Mouse (Mus musculus): Measurements from ENCODE around the gene Tenm3.

The Tenm3 gene

DNA sequence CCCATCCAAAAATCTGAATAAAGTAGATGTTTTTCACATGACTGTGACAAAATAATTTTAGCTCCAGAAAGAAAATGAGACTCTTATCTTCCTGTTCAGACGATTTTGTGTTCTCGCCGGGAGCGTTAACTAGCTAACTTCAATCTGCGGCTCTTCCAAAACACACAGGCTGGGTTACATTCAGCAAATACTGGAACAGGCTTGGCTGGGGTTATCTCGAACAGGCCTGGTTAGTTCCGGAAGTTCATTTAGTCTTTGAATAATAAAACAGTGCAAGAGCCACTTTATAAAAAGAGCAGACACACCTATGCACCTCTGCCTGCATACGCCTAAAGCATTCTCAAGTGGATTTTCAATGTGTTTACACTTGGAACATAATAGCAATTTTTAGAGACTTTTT is 40.7 kb downstream of the Tenm3 start:
- DNase-seq = no peak

- no peak for DNase-seq
Observed at GRCm38 (mm10) chr8:48802231-48802630, 41.5 kb downstream of the Tenm3 start.

DNA sequence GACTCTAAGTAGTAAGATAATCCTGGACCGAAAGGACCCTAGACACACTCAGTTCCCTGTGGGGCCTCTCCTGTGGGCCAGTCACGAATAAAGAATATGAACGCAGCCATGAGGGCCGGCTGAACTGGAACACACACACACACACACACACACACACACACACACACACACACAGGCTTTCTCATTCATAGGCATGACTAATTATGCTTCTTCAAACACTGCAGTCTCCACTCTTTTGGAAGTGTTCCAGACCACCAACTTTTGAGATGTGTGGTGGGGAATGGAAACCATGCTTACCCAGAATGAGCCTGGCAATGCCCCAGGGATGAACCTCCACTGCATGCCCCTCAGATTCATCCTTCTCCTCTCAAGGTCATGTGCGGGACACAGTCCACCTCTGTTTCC is 45.8 kb downstream of the Tenm3 start:
- DNase-seq = no peak

DNA sequence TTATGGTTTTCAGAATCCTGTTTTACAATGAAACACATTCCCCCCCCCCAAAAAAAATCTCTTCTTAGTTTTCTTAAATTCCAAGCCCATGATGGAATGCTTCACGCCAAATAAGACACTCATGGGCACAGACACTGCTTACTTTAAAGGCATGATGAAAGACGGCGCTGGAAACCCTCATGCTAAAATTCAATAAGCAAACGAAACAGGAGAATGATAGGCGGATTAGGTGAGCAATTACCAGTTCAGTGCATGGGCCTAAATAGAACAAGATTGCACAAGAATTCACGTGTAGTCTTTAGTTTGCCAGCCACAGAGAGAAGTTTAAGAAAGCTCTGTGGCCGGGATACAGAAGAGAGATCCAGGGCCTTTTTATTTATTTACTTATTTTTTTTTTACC is 49.5 kb downstream of the Tenm3 start:
- no peak for DNase-seq

- no peak for DNase-seq
Observed at GRCm38 (mm10) chr8:48793729-48794128, 50.0 kb downstream of the Tenm3 start.

- no peak for DNase-seq
Observed at GRCm38 (mm10) chr8:48792587-48793326, 51.0 kb downstream of the Tenm3 start.

- DNase-seq = no peak
Observed at GRCm38 (mm10) chr8:48783308-48783707, 60.4 kb downstream of the Tenm3 start.

- no peak for DNase-seq
Observed at GRCm38 (mm10) chr8:48780628-48781027, 63.1 kb downstream of the Tenm3 start.

- no peak for DNase-seq
Observed at GRCm38 (mm10) chr8:48779194-48779593, 64.6 kb downstream of the Tenm3 start.

DNA sequence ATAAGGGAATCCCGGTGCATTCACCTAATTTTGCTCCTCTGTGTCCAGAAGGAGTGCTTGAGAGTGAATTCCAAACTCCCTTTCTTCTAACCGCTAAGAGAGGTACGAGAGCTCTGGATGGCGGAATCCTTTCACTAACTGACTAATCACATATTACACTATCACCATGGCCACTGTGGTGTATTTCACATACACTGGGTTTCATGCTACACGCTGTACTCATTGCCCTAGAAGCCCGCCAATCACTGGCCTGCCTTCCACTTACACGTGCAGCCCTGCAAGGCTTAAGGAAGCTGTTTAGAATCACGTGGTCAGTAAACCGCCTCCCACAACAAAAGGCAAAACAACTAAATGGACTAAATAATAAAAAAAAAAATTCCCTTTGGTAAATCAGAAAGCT is 67.7 kb downstream of the Tenm3 start:
- no peak for DNase-seq

DNA sequence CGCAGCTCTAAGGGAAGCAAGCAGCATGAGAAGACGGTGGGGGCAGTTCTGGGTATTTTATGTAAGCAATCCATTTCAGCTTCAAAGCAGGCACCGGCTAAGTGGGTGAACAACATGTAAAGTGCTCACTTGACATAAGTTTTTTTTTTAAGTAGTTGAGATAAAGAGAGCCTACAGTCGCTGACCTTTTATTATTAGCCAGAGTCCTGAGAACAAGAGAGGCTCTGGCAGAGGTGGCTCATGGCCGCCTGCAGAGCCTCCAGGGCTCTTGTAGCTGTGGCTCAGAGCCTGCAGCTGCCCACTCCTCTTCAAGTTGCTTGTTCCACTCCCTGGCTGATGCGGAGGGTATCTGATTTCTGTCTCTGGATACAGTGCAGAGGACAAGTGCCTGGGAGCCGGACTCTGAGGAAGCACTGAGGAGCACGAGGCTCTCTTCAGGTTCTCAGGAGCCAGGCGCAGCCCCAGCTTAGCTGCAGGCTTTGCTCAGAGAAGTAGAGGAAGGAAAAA is 68.2 kb downstream of the Tenm3 start:
- DNase-seq = no peak

- no peak for DNase-seq
Observed at GRCm38 (mm10) chr8:48774837-48775236, 68.9 kb downstream of the Tenm3 start.

DNA sequence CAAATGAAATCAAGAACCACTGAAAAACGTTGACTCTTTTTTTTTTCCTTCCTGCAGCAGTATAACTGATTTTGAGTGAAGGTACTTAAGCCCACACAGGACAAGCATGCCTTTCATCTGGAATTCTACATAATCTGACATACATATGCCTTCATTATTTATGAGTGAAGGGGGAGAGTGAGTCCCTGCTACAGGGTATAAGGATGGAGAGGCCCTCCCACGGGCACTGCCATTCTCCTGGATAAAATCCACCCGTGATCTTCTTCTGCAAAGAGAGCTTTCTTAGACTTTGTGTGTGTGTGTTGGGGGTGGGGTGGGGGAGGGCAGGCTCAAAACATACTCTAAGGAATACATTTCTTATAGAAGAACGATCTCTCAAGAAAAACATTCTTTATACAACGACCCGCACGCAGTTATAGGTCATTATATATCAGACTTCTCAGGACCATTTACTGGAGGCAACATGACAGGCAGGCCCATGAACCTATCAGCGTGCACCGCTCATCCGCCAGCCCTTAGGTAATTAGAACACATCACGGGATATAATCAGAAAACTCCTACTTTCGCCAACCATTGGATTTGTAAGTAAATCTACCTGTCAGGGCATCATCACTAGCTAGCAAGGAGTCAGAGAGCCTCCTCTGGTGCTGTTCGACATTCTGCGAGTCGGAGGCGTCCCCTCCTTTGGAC is 77.1 kb downstream of the Tenm3 start:
- DNase-seq = no peak

DNA sequence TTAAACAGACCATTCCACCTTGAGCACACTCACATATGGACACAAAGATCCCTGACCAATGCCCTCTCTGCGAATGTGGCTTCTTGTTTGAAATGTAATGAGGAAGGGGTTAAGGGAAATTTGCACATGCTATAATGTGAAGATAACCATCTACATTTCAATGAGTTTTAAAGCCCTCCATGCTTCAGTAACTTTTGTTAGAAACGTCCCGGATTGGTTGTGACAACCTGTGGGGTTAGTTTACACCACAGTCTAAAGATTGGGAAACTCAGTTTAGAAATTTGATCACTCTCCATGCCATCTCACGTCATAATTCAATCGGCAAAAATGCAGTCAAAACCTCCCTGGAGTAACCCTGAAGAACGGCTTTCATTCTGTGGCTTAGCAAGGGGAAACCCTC is 78.5 kb downstream of the Tenm3 start:
- DNase-seq = no peak

GRCm38 (mm10) chr8:48764011-48764410 is 79.7 kb downstream of the Tenm3 start:
- no peak for DNase-seq

DNA sequence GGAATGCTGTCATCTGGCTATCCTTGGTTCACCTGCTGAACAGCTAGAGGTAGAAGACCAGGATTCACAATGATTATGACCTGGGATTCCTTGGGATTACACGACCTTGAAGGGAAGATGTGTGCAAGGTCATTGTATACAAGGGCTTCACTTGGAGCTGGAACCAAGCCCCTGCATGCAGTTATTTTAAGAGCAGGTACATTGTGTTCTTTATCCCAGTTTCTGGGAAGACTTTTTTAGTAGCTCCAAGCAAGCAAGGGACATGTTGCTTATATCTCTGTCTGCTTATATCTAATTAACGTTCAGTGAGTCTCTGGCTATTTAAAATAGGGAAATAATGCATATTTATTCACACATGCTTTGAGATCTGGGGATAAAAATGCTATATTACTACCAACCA is 86.9 kb downstream of the Tenm3 start:
- DNase-seq = no peak

DNA sequence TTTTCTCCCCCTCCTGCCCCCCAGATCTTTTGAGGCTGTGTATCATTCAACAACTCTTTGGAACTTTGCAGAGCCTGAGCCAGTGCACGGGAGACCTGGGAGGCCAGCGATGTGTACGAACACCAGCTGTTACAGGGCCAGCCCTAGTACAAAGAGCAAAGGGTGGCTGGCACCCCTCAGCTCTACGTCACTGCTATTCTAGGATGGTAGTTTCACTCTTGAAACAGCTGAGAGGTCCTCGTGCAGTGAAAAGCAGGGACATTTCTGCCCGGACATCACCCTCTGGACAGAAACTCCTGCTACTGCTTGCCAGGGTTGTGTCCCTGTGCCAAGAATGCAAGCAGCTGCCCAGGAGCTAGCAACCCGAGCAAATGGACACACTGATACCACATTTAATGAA is 88.3 kb downstream of the Tenm3 start:
- no peak for DNase-seq

- DNase-seq = no peak
Observed at GRCm38 (mm10) chr8:48754959-48755358, 88.8 kb downstream of the Tenm3 start.

GRCm38 (mm10) chr8:48751965-48752364 is 91.8 kb downstream of the Tenm3 start:
- no peak for DNase-seq

DNA sequence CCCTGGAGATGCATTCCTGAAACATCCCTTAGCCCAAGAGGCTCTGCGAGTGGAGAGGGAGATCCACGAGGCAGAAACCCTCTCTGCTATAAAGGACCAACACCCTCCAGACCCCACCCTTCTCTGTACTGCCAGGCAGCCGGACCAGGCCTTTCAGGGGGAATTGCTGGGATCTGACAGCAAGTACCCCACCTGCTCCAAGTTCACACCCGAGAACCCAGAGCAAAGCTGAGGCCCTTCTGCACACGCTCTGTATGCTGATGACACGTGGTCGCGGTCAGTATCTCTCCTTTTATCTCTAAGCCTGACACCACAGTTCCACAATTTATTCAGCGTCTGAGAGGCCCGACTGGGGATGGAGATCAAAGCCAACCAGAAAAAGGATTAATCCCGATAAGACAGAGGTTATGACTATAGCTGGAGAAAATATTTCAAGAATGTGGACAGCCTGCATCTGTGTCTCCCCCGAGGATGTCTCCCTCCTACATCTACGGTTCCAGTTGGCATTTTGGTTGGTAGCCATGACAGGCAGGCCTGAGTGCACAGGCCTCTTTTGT is 95.2 kb downstream of the Tenm3 start:
- DNase-seq = no peak

- no peak for DNase-seq
Observed at GRCm38 (mm10) chr8:48743912-48744311, 99.8 kb downstream of the Tenm3 start.

DNA sequence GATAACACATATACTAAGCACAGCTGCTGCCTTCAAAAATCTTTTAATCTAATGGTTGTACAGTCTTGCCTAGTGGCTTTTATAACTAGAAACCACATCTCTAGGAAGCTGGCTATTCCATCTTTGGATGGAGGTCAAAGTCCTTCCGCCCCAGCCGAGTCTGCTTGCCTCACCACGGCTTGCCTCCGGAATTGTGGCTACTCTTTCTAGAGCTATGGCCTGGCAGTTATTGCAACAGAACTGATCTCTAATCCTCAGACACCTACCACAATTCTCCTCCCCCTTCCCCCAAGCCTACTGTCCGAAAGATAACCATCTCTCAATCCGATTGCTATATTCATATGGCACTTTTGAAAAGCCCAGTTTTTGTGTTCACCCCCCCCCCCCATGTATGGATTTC is 101.0 kb downstream of the Tenm3 start:
- DNase-seq = no peak

- DNase-seq = no peak
Observed at GRCm38 (mm10) chr8:48740951-48741350, 102.8 kb downstream of the Tenm3 start.

Measured in layer of hippocampus, adult 9-11 months (tissue).